Comparison of ENCODE assay signal across 9 mouse cellular contexts in the genomic region with DNA sequence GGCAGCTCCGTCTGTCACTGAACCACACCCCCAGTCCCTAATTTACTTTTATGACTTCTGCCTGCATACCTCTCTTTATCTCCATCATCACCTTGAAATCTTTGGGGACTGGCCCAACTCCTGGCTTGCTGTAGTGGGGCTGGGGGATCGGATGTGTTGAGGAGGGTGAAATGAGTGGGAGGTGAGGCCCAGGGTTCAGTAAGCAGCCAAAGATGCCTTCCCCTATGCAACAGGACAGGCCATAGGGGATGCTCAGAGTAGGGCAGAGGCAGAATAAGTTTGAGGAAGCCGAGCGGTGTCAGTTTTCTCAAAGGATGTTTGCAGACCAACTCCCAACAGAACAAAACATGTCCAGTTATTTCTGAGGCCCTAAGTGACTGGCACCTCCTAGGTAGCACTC. TPM values are rescaled to one million over a fixed set of nuclear protein-coding genes. Genes with fewer than 3 reads are reported as not detected.
DNase-seq lines count a peak whose midpoint lies in the region; ATAC-seq and TF ChIP-seq lines count a peak whose summit lies in the region.
"Had no signal": no experiment of that assay in that cellular context is flagged by ENCODE, and none has a peak within 500 bp of the region (broad histone marks: within the 10 kb centered on the region; RNA-seq: fewer than 3 reads in every experiment).

No protein-coding gene starts in this region.

- peak overlapping the region; percentile 85 for H3K4me3 ChIP-seq in heart, embryonic 13.5 days
- H3K4me3 ChIP-seq in G1E (ENCODE audit: low read depth, low read length) = peak overlapping the region; percentile 87
- peak overlapping the region; percentile 76 for H3K4me3 ChIP-seq in heart, embryonic 16.5 days (ENCODE audit: low read length)
- H3K4me3 ChIP-seq in liver, embryonic 14.5 days (ENCODE audit: insufficient read depth in 1 of 2, low read depth in 2 of 2, low read length in 2 of 2) = peak overlapping the region; percentile 88 to 98

- H3K9ac ChIP-seq in heart, embryonic 13.5 days = peak overlapping the region; percentile 93
- peak overlapping the region; percentile 87 for H3K9ac ChIP-seq in heart, embryonic 16.5 days (ENCODE audit: low read length)
- H3K9ac ChIP-seq in liver, embryonic 14.5 days (replicated peaks) = peak overlapping the region; percentile 98

- H3K4me2 ChIP-seq in heart, embryonic 13.5 days = peak overlapping the region; percentile 90
- H3K4me2 ChIP-seq in heart, embryonic 16.5 days (ENCODE audit: low read depth, low read length) = peak overlapping the region; percentile 89
- peak overlapping the region; percentile 100 for H3K4me2 ChIP-seq in liver, embryonic 14.5 days (ENCODE audit: low read depth)

- intact Hi-C loops in heart, postnatal 10 days (cut with DNase I) = no loop called here

- DNase-seq in heart, postnatal 10 days = no peak
- no peak for DNase-seq in G1E (ENCODE audit: low spot score)
- no peak for DNase-seq in liver, embryonic 14.5 days (ENCODE audit: low read depth in 3 of 3, low spot score in 3 of 3)
- DNase-seq in testis, postnatal 10 days (ENCODE audit: low spot score) = no peak
- no peak for DNase-seq in cerebellum, adult 18-20 months
- no peak for DNase-seq in adrenal gland, postnatal 10 days
- DNase-seq: retina, postnatal 1 day had no signal

- no peak overlapping the region for H3K27ac ChIP-seq in heart, embryonic 13.5 days (replicated peaks)
- peak overlapping the region; percentile 38; the same call in 1 of the 2 replicates for H3K27ac ChIP-seq in heart, embryonic 16.5 days (ENCODE audit: low read length)
- H3K27ac ChIP-seq in liver, embryonic 14.5 days = peak overlapping the region; percentile 94

- H3K36me3 ChIP-seq in heart, embryonic 13.5 days = peaks cover 4% of the 10 kb centered on the region; the same call in 1 of the 2 replicates
- peaks cover 67% of the 10 kb centered on the region for H3K36me3 ChIP-seq in G1E (replicated peaks)
- H3K36me3 ChIP-seq in heart, embryonic 16.5 days (ENCODE audit: control insufficient read depth, insufficient read depth) = no peaks in the 10 kb centered on the region
- H3K36me3 ChIP-seq in liver, embryonic 14.5 days (replicated peaks; ENCODE audit: control insufficient read depth, insufficient read depth, low read depth) = peaks cover 10% of the 10 kb centered on the region

- no peaks in the 10 kb centered on the region for H3K9me3 ChIP-seq in heart, embryonic 13.5 days
- H3K9me3 ChIP-seq in G1E (replicated peaks) = no peaks in the 10 kb centered on the region; the same call in 1 of the 2 replicates
- H3K9me3 ChIP-seq in heart, embryonic 16.5 days (replicated peaks; ENCODE audit: control insufficient read depth, low read length) = no peaks in the 10 kb centered on the region
- no peaks in the 10 kb centered on the region for H3K9me3 ChIP-seq in liver, embryonic 14.5 days (ENCODE audit: control insufficient read depth, low read length)

- 60% methylated on average over 3 of the region's 4 CpGs for WGBS in heart, embryonic 13.5 days
- 56% methylated on average over 4 of the region's 4 CpGs for WGBS in heart, embryonic 16.5 days
- 23% methylated on average over 4 of the region's 4 CpGs for WGBS in liver, embryonic 14.5 days (ENCODE audit: insufficient replicate concordance)

- H3K27me3 ChIP-seq in heart, embryonic 13.5 days (replicated peaks) = no peaks in the 10 kb centered on the region
- H3K27me3 ChIP-seq in G1E (ENCODE audit: insufficient read depth, low read length) = no peaks in the 10 kb centered on the region
- no peaks in the 10 kb centered on the region for H3K27me3 ChIP-seq in heart, embryonic 16.5 days (ENCODE audit: control insufficient read depth, insufficient read depth, low read length)
- H3K27me3 ChIP-seq in liver, embryonic 14.5 days (ENCODE audit: control insufficient read depth, insufficient read depth, low read length) = no peaks in the 10 kb centered on the region

- H3K4me1 ChIP-seq in heart, embryonic 13.5 days = peaks cover 64% of the 10 kb centered on the region
- peaks cover 89% of the 10 kb centered on the region for H3K4me1 ChIP-seq in G1E (ENCODE audit: insufficient read depth, low read depth, low read length)
- peaks cover 41% of the 10 kb centered on the region for H3K4me1 ChIP-seq in heart, embryonic 16.5 days (ENCODE audit: control insufficient read depth, insufficient read depth, low read length)
- peaks cover 62 to 65% of the 10 kb centered on the region in 2 experiments for H3K4me1 ChIP-seq in liver, embryonic 14.5 days (replicated peaks; ENCODE audit: control insufficient read depth in 2 of 2, insufficient read depth in 2 of 2, low read length in 1 of 2)

- no peak for TF ChIP-seq EP300 in liver, embryonic 14.5 days (IDR thresholded peaks at IDR 0.05; ENCODE audit: low read depth)

- TF ChIP-seq CTCF in G1E (IDR thresholded peaks at IDR 0.05; ENCODE audit: low read depth, low read length) = no peak
- TF ChIP-seq CTCF in liver, embryonic 14.5 days (IDR thresholded peaks at IDR 0.05; ENCODE audit: low read depth) = no peak

- no peak for ATAC-seq in heart, embryonic 13.5 days (ENCODE audit: extremely low read depth, insufficient number of reproducible peaks, low FRiP score, low TSS enrichment)
- no peak for ATAC-seq in G1E (ENCODE audit: extremely low read depth, insufficient number of reproducible peaks, low FRiP score, poor library complexity, severe bottlenecking)
- no peak for ATAC-seq in heart, embryonic 16.5 days (replicated peaks; ENCODE audit: extremely low read depth, insufficient read depth, low FRiP score)
- ATAC-seq in liver, embryonic 14.5 days (ENCODE audit: insufficient read depth) = no peak

RNA-seq across cellular contexts. Expression of gene St3gal4, which starts 3.8 kb away (rescaled TPM):
- polyA plus RNA-seq in heart, embryonic 13.5 days (2015; fragmentation: Nextera tagmentation; extraction: Ambion mirVana) = 15.4 and 20.9 TPM in 2 replicates
- 10 to 100 TPM; 33.9 to 43.2 TPM for total RNA-seq in heart, postnatal 10 days (2021)
- 10.6 and 21.8 TPM in 2 replicates for total RNA-seq in G1E (2014; fragmentation: Nextera tagmentation)
- total RNA-seq in G1E (2017) = 19.6 and 24.4 TPM in 2 replicates
- 26.1 and 29.0 TPM in 2 replicates for polyA plus RNA-seq in G1E (2012)
- polyA plus RNA-seq in heart, embryonic 16.5 days (2015; fragmentation: Nextera tagmentation; extraction: Ambion mirVana) = 25.8 and 26.4 TPM in 2 replicates
- polyA plus RNA-seq in liver, embryonic 14.5 days (2012; rRNA removed) = 4.6 and 6.0 TPM in 2 replicates
- polyA plus RNA-seq in liver, embryonic 14.5 days (2014; fragmentation: Nextera tagmentation; extraction: Ambion mirVana) = 17.8 and 19.2 TPM in 2 replicates
- 10 to 100 TPM; 39.2 to 40.2 TPM for total RNA-seq in adrenal gland, postnatal 10 days (2021)
